Comparison of ENCODE assay signal across 15 mouse cellular contexts in genomic region chr1:73635709-73636108, GRCm38 (mm10).
"Had no signal": no experiment of that assay in that cellular context is flagged by ENCODE, and none has a peak within 500 bp of the region (broad histone marks: within the 10 kb centered on the region; RNA-seq: fewer than 3 reads in every experiment).

No protein-coding gene starts in this region.

- DNase-seq: kidney, adult 11 months; kidney, adult 9 months; kidney, postnatal 4 days; liver; liver, embryonic 13.5 days; liver, postnatal 0 days; right cerebral cortex, postnatal 14 days; thymus, adult 2 months; thymus, postnatal 25 days had no signal

- H3K4me1 ChIP-seq: liver, embryonic 13.5 days; midbrain, embryonic 15.5 days; stomach, embryonic 15.5 days had no signal

- H3K4me3 ChIP-seq: layer of hippocampus, adult 2 months; limb, embryonic 12.5 days; liver, embryonic 13.5 days; midbrain, embryonic 15.5 days; neural tube, embryonic 12.5 days; stomach, embryonic 15.5 days had no signal

- H3K9ac ChIP-seq: limb, embryonic 12.5 days; liver, embryonic 13.5 days; liver, postnatal 0 days; midbrain, embryonic 15.5 days; neural tube, embryonic 12.5 days; stomach, embryonic 15.5 days had no signal

- H3K9me3 ChIP-seq: limb, embryonic 12.5 days; liver, embryonic 13.5 days; midbrain, embryonic 15.5 days; neural tube, embryonic 12.5 days; stomach, embryonic 15.5 days had no signal

- H3K36me3 ChIP-seq: limb, embryonic 12.5 days; liver, embryonic 13.5 days; midbrain, embryonic 15.5 days; neural tube, embryonic 12.5 days; stomach, embryonic 15.5 days had no signal

- ATAC-seq: liver, postnatal 0 days; midbrain, embryonic 15.5 days had no signal

- H3K4me2 ChIP-seq: limb, embryonic 12.5 days; liver, embryonic 13.5 days; midbrain, embryonic 15.5 days; neural tube, embryonic 12.5 days; stomach, embryonic 15.5 days had no signal

- H3K27ac ChIP-seq: kidney, postnatal 0 days; layer of hippocampus, adult 2 months; limb, embryonic 12.5 days; liver, embryonic 13.5 days; midbrain, embryonic 15.5 days; neural tube, embryonic 12.5 days; stomach, embryonic 15.5 days had no signal

- H3K27me3 ChIP-seq: limb, embryonic 12.5 days; liver, embryonic 13.5 days; midbrain, embryonic 15.5 days; neural tube, embryonic 12.5 days; stomach, embryonic 15.5 days had no signal
